Mouse (Mus musculus) testis, postnatal 10 days (tissue): ENCODE data around the gene Klf16.

Experiments used
- DNase-seq: peaks from one replicate; pipeline ENCODE4 v3.0.0; 2021; ENCODE audit warnings: low spot score

Gene Klf16

GRCm38 (mm10) chr10:80539493-80539892 lies 37.6 kb downstream of the Klf16 start:
- DNase-seq = no peak

- peak; percentile 97 for DNase-seq
Observed at GRCm38 (mm10) chr10:80538710-80539394, 38.3 kb downstream of the Klf16 start, which contains the start of gene Atp8b3. Gene Atp8b3, minus strand, starts transcription at chr10:80539124.

GRCm38 (mm10) chr10:80538180-80538579 lies 38.9 kb downstream of the Klf16 start:
- no peak for DNase-seq

GRCm38 (mm10) chr10:80535711-80536110 lies 41.4 kb downstream of the Klf16 start:
- peak; percentile 74 for DNase-seq

- DNase-seq = no peak
Observed at GRCm38 (mm10) chr10:80535071-80535470, 42.0 kb downstream of the Klf16 start.

GRCm38 (mm10) chr10:80533704-80534103 lies 43.4 kb downstream of the Klf16 start:
- DNase-seq = peak; percentile 82

GRCm38 (mm10) chr10:80532783-80533182 lies 44.3 kb downstream of the Klf16 start:
- DNase-seq = no peak

GRCm38 (mm10) chr10:80526172-80526571 lies 50.9 kb downstream of the Klf16 start:
- DNase-seq = no peak

GRCm38 (mm10) chr10:80523299-80523698 lies 53.8 kb downstream of the Klf16 start:
- DNase-seq = no peak

GRCm38 (mm10) chr10:80519287-80519686 lies 57.8 kb downstream of the Klf16 start:
- DNase-seq = no peak
